Mouse (Mus musculus) embryonic fibroblast, embryonic 13.5 days (primary cell): ENCODE measurements at regions not wholly inside any gene's neighbourhood (a gene's known extent, or its start where the extent isn't known, plus 50 kb on each side); places are given as distances from the start of the nearest gene placed in this dataset.

Source experiments
- CTCF ChIP-seq: IDR thresholded peaks from 2 replicates; pipeline ENCODE4 v1.5.1; 2011; ENCODE audit warnings: mild to moderate bottlenecking, control low read depth, low read length, moderate library complexity, borderline replicate concordance; ENCODE audit not compliant: insufficient read depth
- POLR2A ChIP-seq: IDR thresholded peaks from 2 replicates; pipeline ENCODE4 v1.6.1; 2011; ENCODE audit warnings: low read depth, mild to moderate bottlenecking, control low read depth, low read length, moderate library complexity

GRCm38 (mm10) chr4:31319269-31319668, 644.6 kb upstream of the Map3k7 start:
- TF ChIP-seq CTCF (no peak), POLR2A (no peak)
